Mouse (Mus musculus) lung, postnatal 0 days (tissue): ENCODE data around the gene Srcap.

ENCODE experiments used
- CTCF ChIP-seq: IDR thresholded peaks from 2 replicates; pipeline ENCODE4 v1.5.1; 2016; ENCODE audit warnings: antibody characterized with exemption, mild to moderate bottlenecking
- EP300 ChIP-seq: IDR thresholded peaks from 2 replicates; pipeline ENCODE4 v1.6.1; 2016; ENCODE audit warnings: antibody characterized with exemption, mild to moderate bottlenecking, control low read depth

GRCm38 (mm10) chr7:127515846-127516245, 4.1 kb downstream of the Srcap start:
- TF ChIP-seq CTCF: no peak
- no peak for TF ChIP-seq EP300
